Mouse (Mus musculus): ENCODE data around the gene Arl8b.

DNA sequence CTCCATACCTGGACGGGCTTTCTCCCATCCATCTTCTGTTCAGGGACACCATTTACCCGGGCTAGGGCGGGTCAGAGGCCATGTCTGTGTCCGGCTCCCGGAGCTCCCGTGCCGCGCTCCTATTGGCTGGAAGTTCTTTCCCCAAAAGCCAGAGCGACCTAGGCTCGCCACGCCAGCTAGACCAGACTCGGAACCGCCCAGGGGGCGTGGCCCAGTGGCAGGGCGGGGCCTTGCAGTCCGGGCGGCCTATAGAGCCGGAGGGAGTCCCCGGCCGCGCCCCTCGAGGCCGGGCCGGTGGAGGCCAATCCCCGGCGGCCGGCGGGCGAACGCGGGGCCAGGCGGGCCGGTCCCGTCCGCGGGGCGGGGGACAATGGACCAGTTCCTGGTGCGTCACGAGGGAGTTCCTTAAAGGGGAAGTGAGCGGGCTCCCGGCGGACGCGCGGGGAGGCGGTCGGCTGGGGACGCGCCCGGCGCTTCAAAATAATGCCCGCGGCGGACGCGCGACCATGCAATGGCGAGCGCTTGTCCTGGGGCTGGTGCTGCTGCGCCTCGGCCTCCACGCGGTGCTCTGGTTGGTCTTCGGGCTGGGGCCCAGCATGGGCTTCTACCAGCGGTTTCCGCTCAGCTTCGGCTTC lies 45.5 kb downstream of the Arl8b start, which contains the start of gene Edem1:
- TF ChIP-seq CEBPB (IDR thresholded peaks at IDR 0.05; ENCODE audit: insufficient read depth, poor library complexity, severe bottlenecking) (no peak), POLR2AphosphoS2 (IDR thresholded peaks at IDR 0.05; ENCODE audit: insufficient read length, low read depth) (peak; percentile 43), POLR2A (IDR thresholded peaks at IDR 0.05; ENCODE audit: insufficient read length, low read depth) (peak; percentile 63), REST (IDR thresholded peaks at IDR 0.05; ENCODE audit: insufficient read depth, insufficient read length) (no peak), TCF12 (IDR thresholded peaks at IDR 0.05; ENCODE audit: insufficient read depth, poor library complexity, severe bottlenecking) (no peak), MAX (IDR thresholded peaks at IDR 0.05; ENCODE audit: low read depth) (no peak), E2F4 (IDR thresholded peaks at IDR 0.05; ENCODE audit: insufficient read depth) (peak; percentile 58), USF1 (IDR thresholded peaks at IDR 0.05; ENCODE audit: low read depth) (no peak), MYOG (IDR thresholded peaks at IDR 0.05; ENCODE audit: control insufficient read depth in 1 of 3, insufficient read depth in 1 of 3, insufficient read length in 2 of 3, low read depth in 2 of 3) (no peak), MYOD1 (IDR thresholded peaks at IDR 0.05; ENCODE audit: control insufficient read depth in 1 of 3, insufficient read length in 2 of 3, low read depth in 2 of 3) (no peak), TCF3 (IDR thresholded peaks at IDR 0.05; ENCODE audit: insufficient read length, low read depth) (no peak), SRF (IDR thresholded peaks at IDR 0.05; ENCODE audit: control insufficient read depth, insufficient read length, low read depth) (no peak)

All from myocyte (in vitro differentiated cells).